Mouse (Mus musculus) kidney, adult 2 months (tissue): ENCODE data around the gene Adgre5.

Source experiments
- CTCF ChIP-seq: fragments of 200-500 bp; conservative IDR thresholded peaks from 2 replicates; pipeline ENCODE4 v1.5.1; 2011; ENCODE audit warnings: low read depth, mild to moderate bottlenecking, control low read depth, low read length, moderate library complexity, mixed read lengths; ENCODE audit not compliant: insufficient read depth, insufficient read length
- POLR2A ChIP-seq: fragments of 200-500 bp; IDR thresholded peaks from one replicate; pipeline ENCODE4 v1.6.1; 2011; ENCODE audit warnings: low read depth, low read length, control low read depth

DNA sequence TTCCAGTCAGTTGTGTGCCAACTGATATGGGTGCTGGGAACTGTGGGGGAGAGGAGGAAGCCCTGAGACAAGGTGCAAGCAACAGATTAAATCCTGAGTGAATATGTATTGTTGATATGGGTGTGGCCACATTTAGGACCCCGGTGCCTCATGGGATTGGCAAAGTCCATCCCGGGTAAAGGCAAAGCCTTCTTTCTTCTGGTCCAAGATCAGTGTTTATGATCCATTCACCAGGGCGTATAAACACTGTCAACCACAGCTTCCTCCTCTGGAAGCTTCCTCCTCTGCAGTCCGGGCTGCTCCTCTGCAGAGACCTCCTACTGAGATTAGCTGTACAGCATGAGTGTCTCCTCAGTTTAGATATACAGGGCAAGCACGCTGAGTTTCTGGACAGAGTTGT is 27.4 kb upstream of the Adgre5 start:
- TF ChIP-seq CTCF (no peak), POLR2A (no peak)
